Mouse (Mus musculus) E14TG2a.4 (cell line): ENCODE measurements around the gene Slc6a18.

Source experiments
- CTCF ChIP-seq: conservative IDR thresholded peaks from 2 replicates; pipeline ENCODE4 v1.5.1; 2014; ENCODE audit warnings: low read length
- POU5F1 ChIP-seq: IDR thresholded peaks from 2 replicates; pipeline ENCODE4 v1.6.1; 2014; ENCODE audit warnings: low read length, borderline replicate concordance

GRCm38 (mm10) chr13:73658953-73659352, 18.9 kb downstream of the Slc6a18 start:
- TF ChIP-seq CTCF: no peak
- no peak for TF ChIP-seq POU5F1
